Mouse (Mus musculus) liver, adult 10 weeks (tissue): ENCODE measurements around the gene Abca16. TPM values are rescaled to one million over a fixed set of nuclear protein-coding genes. Genes with fewer than 3 reads are reported as not detected.

Experiments used
- polyA plus RNA-seq: library from polyadenylated mRNA; stranded (reverse); fragments of 350-450 nt; fragmentation: Illumina TruSeq; extraction: RNeasy Lipid Tissue Mini Kit (QIAGEN cat#74804); gene quantifications from one replicate; pipeline ENCODE4 v1.2.3, GENCODE M21; 2014; ENCODE audit warnings: low read depth, low replicate concordance

Abca16 gene
- polyA plus RNA-seq, result not detected

DNA sequence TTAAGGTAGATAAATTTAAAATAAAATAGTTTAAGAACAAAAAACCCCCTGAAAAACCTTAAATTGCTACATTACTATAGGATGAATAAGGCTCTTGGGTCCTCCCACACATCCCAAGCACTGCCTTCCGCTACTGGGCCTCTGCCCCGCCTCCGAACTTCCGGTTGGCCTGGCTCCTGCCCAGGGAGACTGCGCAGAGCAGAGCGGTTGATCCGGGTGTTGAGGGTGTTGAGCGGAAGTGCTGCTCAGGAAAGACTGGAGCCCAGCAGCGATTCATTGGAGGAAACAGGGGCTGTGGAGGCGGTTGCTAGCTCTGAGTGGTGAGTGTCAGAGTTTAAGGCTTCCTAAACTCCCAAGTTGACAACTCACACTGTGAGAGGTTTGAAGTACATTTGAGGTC, at the start of gene Abca16:
Gene Abca16, plus strand, starts transcription at position 201 of the 400 bp plus-strand sequence.

Other genes starting within 250 kb of the Abca16 start
- 69.2 TPM for gene Anks4b, start 235.8 kb upstream of the Abca16 start, polyA plus RNA-seq
- gene Crym, start 207.5 kb upstream of the Abca16 start, polyA plus RNA-seq, result 0.58 TPM
- 0.16 TPM for gene Abca14, start 205.7 kb upstream of the Abca16 start, polyA plus RNA-seq
- not detected for gene Abca15, start 81.0 kb upstream of the Abca16 start, polyA plus RNA-seq
- gene Uqcrc2, start 225.5 kb downstream of the Abca16 start, polyA plus RNA-seq, result 505 TPM